Mouse (Mus musculus): ENCODE measurements around the gene Kdm2b. TPM values are rescaled to one million over a fixed set of nuclear protein-coding genes. Genes with fewer than 3 reads are reported as not detected.
A peak's percentile ranks its signal among the peaks of the same experiment; 100 is the strongest.

The Kdm2b gene
- polyA plus RNA-seq, 1 experiment from 2014 or later: 77.9 TPM

DNA sequence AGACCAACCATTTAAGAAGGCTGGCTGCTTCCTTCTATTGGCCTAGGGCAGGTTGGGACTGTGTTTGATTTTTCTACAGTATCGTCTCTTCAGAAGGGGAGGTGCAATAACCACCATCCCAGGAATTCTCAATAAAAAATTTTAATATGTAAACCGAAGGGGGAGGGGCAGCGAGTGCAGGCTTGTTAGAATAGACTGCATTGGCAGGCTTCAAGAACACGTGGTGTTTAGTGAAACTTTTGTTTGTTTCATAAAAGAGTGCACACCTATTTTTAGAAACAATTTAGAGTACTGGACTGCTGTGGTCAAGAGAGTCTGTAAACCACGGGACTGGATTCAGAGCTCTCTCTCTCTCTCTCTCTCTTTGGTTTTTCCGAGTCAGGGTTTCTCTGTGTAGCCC is 33.4 kb upstream of the Kdm2b start:
- Histone ChIP-seq H3K27ac (replicated peaks) (no peak overlapping the region), H3K4me3 (no peak overlapping the region), H3K4me1 (peaks cover 19% of the 10 kb centered on the region), H3K36me3 (peaks cover under 1% of the 10 kb centered on the region; the same call in 1 of the 2 replicates), H3K27me3 (ENCODE audit: low read depth, poor library complexity, severe bottlenecking) (no peaks in the 10 kb centered on the region), H3K9me3 (replicated peaks) (no peaks in the 10 kb centered on the region)
- no peak for DNase-seq (ENCODE audit: low spot score)
- 91% methylated on average over 6 of the region's 6 CpGs for WGBS

DNA sequence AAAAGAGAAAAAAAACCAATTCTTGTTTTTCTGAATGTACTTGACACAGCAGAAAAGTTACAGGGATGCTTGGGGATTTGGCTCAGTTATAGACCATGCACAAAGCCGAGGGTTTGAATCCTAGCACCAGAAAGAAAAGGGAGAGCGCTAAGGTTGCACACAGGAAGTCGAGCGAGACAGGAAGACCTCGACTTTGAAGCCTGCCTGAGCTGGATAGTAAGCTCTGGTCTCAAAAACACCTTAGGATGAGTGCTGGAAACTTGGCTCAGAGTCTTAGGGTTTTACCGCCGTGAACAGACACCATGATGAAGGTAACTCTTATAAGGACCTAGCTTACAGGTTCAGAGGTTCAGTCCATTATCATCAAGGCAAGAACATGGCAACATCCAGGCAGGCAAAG is 31.8 kb upstream of the Kdm2b start:
- no peaks in the 10 kb centered on the region for H3K9me3 ChIP-seq (replicated peaks)
- WGBS: 91% methylated on average over 7 of the region's 7 CpGs
- peaks cover 2% of the 10 kb centered on the region for H3K27me3 ChIP-seq (ENCODE audit: low read depth, poor library complexity, severe bottlenecking)

DNA sequence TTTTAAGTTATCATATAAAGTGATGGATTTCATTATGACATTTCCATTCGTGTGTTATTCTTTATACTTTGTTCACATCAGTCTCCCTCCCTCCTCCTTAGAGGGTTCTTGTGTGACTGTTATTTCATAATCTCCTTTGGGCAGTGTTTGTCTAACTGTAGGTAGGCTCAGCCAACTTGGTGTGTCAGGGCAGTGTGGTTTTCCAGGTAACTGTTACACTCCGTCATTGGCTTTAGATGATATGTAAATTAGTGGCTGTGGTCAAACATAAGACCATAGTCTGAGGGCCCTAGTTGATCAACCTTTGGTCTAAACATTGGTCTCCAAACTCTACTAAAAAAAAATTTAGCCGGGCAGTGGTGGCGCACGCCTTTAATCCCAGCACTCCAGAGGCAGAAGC is 30.8 kb upstream of the Kdm2b start:
- Histone ChIP-seq H3K27me3 (ENCODE audit: low read depth, poor library complexity, severe bottlenecking) (peaks cover 9% of the 10 kb centered on the region), H3K9me3 (replicated peaks) (no peaks in the 10 kb centered on the region), H3K4me1 (peaks cover 41% of the 10 kb centered on the region), H3K4me3 (no peak overlapping the region), H3K36me3 (peaks cover 8% of the 10 kb centered on the region; the same call in 1 of the 2 replicates), H3K27ac (replicated peaks) (no peak overlapping the region)
- no peak for DNase-seq (ENCODE audit: low spot score)
- WGBS: 95% methylated on average over 5 of the region's 5 CpGs

More for the DNA sequence above, 31.8 kb upstream of the Kdm2b start:
- Histone ChIP-seq H3K4me1 (peaks cover 30% of the 10 kb centered on the region), H3K4me3 (no peak overlapping the region), H3K36me3 (peaks cover 8% of the 10 kb centered on the region; the same call in 1 of the 2 replicates), H3K27ac (replicated peaks) (no peak overlapping the region)
- DNase-seq (ENCODE audit: low spot score): no peak

DNA sequence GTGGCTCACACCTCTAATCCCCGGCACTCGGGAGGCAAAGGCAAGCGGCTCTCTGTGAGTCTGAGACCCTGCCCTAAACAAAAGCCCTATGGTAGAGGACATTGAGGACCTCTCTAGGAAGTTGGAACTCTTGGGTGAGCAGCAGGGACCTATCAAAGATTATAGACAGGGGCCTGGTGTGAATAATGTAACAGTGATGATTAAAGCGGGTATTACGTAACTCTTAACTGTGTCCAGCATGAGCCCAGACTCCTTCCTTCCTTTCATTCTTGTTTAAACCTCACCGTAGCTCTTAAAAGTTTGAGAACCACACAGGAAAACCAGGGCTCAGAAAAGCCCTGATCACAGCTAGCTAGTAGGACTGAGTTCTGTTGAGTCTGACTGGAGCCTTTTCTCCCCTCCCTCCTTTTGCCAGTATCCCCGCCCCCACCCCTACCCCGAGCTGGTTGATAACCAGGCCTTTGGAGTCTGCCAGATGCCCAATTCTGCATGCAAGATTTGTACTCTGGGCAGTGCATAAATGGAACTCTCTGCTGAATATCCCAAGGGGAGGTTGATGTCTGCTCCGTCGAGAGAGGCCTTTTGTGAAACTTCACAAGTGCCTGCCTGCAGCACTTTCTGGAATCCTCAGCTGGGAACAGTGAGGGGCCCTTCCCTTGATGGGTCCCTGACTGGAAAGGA is 29.9 kb upstream of the Kdm2b start:
- no peak for DNase-seq (ENCODE audit: low spot score)
- H3K4me3 ChIP-seq: 0 out of 2 replicates have a peak overlapping the region, but pooled peaks have one; percentile 2
- H3K4me1 ChIP-seq: peaks cover 45% of the 10 kb centered on the region
- peak overlapping the region; percentile 63 for H3K27ac ChIP-seq (replicated peaks)
- WGBS: 64% methylated on average over 10 of the region's 10 CpGs
- H3K36me3 ChIP-seq: peaks cover 8% of the 10 kb centered on the region; the same call in 1 of the 2 replicates
- H3K27me3 ChIP-seq (ENCODE audit: low read depth, poor library complexity, severe bottlenecking): peaks cover 9% of the 10 kb centered on the region
- H3K9me3 ChIP-seq (replicated peaks): no peaks in the 10 kb centered on the region

DNA sequence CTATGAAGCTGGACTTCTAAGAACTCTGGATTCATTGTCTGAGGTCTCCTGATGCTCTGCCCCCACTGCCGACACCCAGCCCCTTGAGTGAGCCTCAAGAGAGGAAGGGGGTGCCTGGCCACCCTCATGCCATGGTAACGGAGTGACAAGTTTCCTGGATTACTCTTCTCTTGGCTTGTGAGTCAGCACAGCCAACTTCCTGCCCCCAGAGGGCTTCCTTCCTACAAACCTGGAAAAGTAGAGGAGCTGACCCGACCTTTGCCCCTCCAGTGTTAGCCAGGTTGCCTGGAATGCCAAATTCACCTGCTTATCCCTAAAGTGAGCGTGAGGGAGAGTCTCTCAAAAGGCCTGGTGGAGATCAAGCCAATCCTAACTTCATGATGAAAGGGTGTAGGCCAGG is 27.9 kb upstream of the Kdm2b start:
- Histone ChIP-seq H3K9me3 (replicated peaks) (no peaks in the 10 kb centered on the region), H3K27me3 (ENCODE audit: low read depth, poor library complexity, severe bottlenecking) (peaks cover 9% of the 10 kb centered on the region), H3K4me1 (peaks cover 53% of the 10 kb centered on the region), H3K4me3 (no peak overlapping the region), H3K27ac (replicated peaks) (no peak overlapping the region), H3K36me3 (peaks cover 8% of the 10 kb centered on the region; the same call in 1 of the 2 replicates)
- 77% methylated on average over 4 of the region's 4 CpGs for WGBS
- no peak for DNase-seq (ENCODE audit: low spot score)

DNA sequence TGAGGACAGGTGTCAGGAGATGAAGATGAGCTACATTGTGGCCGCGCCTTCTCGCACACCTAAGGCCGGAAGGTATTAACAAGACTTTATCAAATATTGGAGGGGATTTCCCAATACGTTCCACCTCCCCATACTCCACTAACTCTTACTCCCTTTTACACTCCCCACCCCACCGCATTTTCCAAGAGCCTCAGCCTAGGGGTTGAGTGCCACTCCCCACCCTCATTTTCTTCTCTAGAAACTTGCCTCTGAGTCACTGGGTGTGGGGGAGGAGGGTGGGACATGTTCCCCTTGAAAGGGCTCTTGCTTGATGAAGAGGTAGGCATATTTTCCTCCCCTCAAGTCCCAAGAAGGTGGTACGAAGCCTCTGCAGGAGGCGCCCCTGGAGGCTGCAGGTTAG is 26.3 kb upstream of the Kdm2b start:
- Histone ChIP-seq H3K36me3 (peaks cover 8% of the 10 kb centered on the region; the same call in 1 of the 2 replicates), H3K27ac (replicated peaks) (no peak overlapping the region), H3K9me3 (replicated peaks) (no peaks in the 10 kb centered on the region), H3K4me3 (peak overlapping the region; percentile 73), H3K27me3 (ENCODE audit: low read depth, poor library complexity, severe bottlenecking) (peaks cover 9% of the 10 kb centered on the region), H3K4me1 (peaks cover 53% of the 10 kb centered on the region)
- no peak for DNase-seq (ENCODE audit: low spot score)
- 22% methylated on average over 8 of the region's 8 CpGs for WGBS

DNA sequence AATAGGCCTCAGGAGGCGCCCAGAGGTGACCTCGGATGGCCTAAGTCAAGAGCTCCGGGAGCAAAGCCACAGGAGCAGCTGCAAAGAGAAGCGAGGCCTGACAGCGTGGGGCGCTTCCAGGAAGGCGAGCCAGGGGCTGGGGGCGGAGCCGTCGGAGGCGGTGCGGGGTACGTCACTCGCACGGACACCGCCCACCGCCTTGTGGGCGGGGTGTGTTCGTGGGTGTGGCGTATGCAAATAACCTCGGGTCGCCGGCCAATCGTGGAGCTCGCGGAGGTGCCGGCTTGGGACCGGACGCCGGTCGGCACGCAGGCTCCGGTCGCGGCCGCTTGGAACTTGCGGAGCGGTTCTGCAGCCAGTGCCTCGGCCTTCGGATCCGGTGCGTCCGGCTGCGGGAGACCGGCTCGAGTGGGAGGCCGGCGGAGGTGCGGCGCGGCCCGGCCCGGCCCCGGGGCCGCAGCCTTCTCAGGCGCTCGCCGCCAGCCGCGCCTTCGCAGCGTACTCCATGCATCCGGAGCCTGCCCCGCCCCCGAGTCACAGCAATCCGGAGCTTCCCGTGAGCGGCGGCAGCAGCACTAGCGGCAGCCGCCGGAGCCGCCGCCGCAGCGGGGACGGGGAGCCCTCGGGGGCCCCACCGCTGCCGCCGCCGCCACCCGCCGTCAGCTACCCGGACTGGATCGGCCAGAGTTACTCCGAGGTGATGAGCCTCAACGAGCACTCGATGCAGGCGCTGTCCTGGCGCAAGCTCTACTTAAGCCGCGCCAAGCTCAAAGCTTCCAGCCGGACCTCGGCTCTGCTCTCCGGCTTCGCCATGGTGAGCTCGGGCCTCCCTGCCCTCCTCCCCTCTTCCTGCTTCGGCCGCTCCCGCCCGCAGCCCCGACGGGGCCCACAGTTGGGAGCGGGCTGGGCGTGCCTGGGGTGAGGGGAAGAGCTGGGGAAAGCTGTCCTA is 25.4 kb upstream of the Kdm2b start, which contains the start of gene Orai1:
TSS of gene Orai1 (plus strand) at position 322 of the 949 bp plus-strand sequence.
- DNase-seq (ENCODE audit: low spot score): peak; percentile 98
- Histone ChIP-seq H3K9me3 (replicated peaks) (no peaks in the 10 kb centered on the region), H3K4me3 (peak within 1 kb of the TSS; percentile 73), H3K36me3 (peaks cover 8% of the 10 kb centered on the region; the same call in 1 of the 2 replicates), H3K27me3 (ENCODE audit: low read depth, poor library complexity, severe bottlenecking) (peaks cover 9% of the 10 kb centered on the region), H3K27ac (replicated peaks) (peak within 1 kb of the TSS; percentile 91), H3K4me1 (peaks cover 53% of the 10 kb centered on the region)
- under 1% methylated on average over 91 of the region's 106 CpGs for WGBS

DNA sequence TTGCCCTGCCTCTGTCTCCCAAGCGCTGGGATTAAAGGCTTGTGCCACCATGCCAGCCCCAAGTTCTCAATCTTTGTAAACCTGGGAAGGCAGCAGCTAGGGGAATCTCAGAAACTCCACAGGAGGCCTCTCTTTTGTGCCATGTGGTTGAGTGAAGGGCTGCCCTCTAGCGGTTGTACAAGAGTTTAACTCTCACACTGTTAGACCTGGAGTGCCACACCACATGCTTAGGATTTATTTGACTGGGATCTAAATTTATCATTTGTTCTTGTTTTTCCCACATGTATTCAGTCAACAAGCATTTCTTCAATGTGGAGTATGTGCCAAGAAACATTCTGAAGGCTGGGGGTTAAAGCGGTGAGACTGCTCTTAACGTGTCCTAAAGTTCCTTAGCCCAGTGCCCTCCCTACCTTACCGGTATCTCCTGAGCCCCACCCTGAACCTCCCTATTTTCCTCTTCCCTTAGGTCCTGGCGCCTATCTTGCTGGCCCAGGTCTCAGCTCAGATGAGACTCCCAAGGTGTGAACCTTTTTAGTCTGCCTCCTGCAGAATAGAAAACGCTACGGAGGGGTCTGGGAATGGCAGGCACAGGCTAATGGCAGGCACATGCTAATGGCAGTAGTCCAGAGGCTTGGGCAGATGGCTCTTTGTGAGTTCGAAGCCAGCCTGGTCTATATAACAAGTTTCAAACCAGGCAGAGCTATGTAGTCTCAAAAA is 24.1 kb upstream of the Kdm2b start:
- peaks cover 41% of the 10 kb centered on the region for H3K4me1 ChIP-seq
- whole genome bisulfite sequencing: 60% methylated on average over 9 of the region's 9 CpGs
- peak overlapping the region; percentile 91; the same call in 1 of the 2 replicates for H3K27ac ChIP-seq (replicated peaks)
- no peaks in the 10 kb centered on the region for H3K9me3 ChIP-seq (replicated peaks)
- H3K27me3 ChIP-seq (ENCODE audit: low read depth, poor library complexity, severe bottlenecking): peaks cover 9% of the 10 kb centered on the region
- H3K36me3 ChIP-seq: peaks cover 8% of the 10 kb centered on the region; the same call in 1 of the 2 replicates
- H3K4me3 ChIP-seq: 0 out of 2 replicates have a peak overlapping the region, but pooled peaks have one; percentile 73
- peak; percentile 71 for DNase-seq (ENCODE audit: low spot score)

DNA sequence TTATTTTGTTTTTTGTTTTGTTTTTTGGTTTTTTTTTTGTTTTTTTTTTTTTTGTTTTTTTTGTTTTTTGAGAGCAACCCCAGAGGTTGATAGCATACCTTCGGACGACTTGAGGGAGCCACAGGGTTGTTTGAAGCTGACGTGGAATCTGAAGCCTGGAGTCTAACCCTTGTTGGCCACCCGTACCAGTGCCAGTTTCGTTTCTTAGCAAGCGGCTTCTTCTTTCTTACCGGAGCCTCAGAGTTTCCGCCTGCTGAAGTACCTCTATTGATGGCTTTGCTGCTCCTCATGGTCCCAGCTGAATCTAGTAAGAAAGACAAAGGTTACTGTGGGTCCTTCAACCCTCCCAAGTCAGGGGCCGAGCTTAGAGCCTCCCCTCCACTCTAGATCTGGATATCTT is 22.1 kb upstream of the Kdm2b start:
- Histone ChIP-seq H3K4me1 (peaks cover 25% of the 10 kb centered on the region), H3K27me3 (ENCODE audit: low read depth, poor library complexity, severe bottlenecking) (peaks cover 9% of the 10 kb centered on the region), H3K36me3 (no peaks in the 10 kb centered on the region), H3K27ac (replicated peaks) (no peak overlapping the region), H3K9me3 (replicated peaks) (no peaks in the 10 kb centered on the region), H3K4me3 (no peak overlapping the region)
- WGBS: 91% methylated on average over 9 of the region's 9 CpGs
- DNase-seq (ENCODE audit: low spot score): no peak

DNA sequence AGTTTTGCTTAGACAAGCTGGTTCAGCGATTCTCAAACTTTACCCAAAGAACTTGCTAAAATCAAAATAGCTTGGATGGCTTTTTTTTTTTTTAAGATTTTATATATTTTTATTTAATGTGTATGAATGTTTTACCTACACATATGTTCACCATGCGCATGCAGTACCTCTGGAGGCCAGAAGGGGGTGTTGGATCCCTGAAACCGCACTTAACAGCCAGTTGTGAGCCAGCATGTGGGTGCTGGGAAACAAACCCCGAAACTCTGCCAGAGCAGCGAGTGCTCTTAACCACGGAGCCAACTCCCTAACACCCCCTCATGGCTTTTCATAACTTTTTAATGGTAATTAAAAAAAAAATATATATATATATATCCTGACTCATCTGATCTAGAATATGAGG is 21.2 kb upstream of the Kdm2b start:
- H3K4me3 ChIP-seq: no peak overlapping the region
- WGBS: 93% methylated on average over 6 of the region's 6 CpGs
- H3K36me3 ChIP-seq: no peaks in the 10 kb centered on the region
- no peaks in the 10 kb centered on the region for H3K9me3 ChIP-seq (replicated peaks)
- H3K4me1 ChIP-seq: peaks cover 23% of the 10 kb centered on the region
- DNase-seq (ENCODE audit: low spot score): no peak
- H3K27me3 ChIP-seq (ENCODE audit: low read depth, poor library complexity, severe bottlenecking): peaks cover 1% of the 10 kb centered on the region
- no peak overlapping the region for H3K27ac ChIP-seq (replicated peaks)

DNA sequence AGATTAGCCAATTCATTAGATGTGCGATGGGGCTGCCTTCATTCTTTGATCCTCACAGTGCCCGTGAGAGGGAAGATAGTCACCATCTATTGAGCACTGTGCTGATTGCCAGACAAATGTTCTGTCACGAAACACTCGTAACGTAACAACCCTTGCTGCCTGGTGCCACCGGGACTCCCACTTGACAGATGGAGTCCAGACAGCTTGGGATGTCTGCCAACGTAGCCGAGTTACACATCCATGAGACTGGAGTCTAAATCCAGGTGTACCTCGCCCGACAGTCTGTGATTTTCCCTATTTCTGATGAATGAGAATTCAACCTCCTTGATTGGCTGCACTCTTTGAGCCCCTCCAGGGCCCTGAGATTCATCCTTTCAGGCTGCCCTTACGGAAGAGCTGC is 20.2 kb upstream of the Kdm2b start:
- H3K9me3 ChIP-seq (replicated peaks): no peaks in the 10 kb centered on the region
- no peaks in the 10 kb centered on the region for H3K36me3 ChIP-seq
- H3K27me3 ChIP-seq (ENCODE audit: low read depth, poor library complexity, severe bottlenecking): no peaks in the 10 kb centered on the region
- H3K4me1 ChIP-seq: peaks cover 19% of the 10 kb centered on the region
- H3K27ac ChIP-seq (replicated peaks): no peak overlapping the region
- DNase-seq (ENCODE audit: low spot score): no peak
- WGBS: 92% methylated on average over 11 of the region's 11 CpGs
- H3K4me3 ChIP-seq: no peak overlapping the region

DNA sequence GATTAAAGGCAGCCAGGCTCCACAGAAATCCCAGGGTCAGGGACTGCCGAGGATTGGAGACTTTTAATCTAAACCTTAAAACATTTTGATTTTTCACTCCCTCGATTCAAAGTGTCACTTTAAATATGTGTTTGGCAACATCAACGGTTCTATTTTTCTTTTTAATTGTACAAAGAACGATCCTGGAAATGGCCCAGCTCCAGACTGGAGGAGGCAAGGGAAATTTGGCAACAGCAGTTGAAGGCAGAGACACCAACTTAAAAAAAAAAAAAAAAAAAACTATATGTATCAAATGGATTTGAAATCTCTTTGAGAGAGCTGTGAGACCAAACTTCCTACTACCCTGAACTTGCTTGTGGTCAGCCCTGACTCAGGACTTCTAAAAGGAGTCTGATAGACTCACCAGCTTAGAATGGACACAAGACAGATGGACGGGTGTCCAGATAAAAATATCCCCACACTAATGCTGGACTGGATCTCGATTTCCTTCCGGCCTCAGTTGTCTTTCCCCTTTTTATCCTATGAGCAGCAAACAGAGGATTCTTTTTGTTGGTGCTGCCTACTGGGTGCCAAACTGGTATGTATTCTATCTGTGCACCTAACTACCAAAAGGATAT is 19.4 kb upstream of the Kdm2b start:
- Histone ChIP-seq H3K27ac (replicated peaks) (no peak overlapping the region), H3K9me3 (replicated peaks) (no peaks in the 10 kb centered on the region), H3K36me3 (no peaks in the 10 kb centered on the region), H3K4me3 (no peak overlapping the region), H3K27me3 (ENCODE audit: low read depth, poor library complexity, severe bottlenecking) (no peaks in the 10 kb centered on the region), H3K4me1 (peaks cover 11% of the 10 kb centered on the region)
- DNase-seq (ENCODE audit: low spot score): no peak
- WGBS: 84% methylated on average over 7 of the region's 7 CpGs
